Mouse (Mus musculus): ENCODE data around the gene Rpsa. TPM values are rescaled to one million over a fixed set of nuclear protein-coding genes. Genes with fewer than 3 reads are reported as not detected.

Rpsa gene
- total and polyA plus RNA-seq, 2 experiments from 2014 or later: 949 to 2,026 TPM

DNA sequence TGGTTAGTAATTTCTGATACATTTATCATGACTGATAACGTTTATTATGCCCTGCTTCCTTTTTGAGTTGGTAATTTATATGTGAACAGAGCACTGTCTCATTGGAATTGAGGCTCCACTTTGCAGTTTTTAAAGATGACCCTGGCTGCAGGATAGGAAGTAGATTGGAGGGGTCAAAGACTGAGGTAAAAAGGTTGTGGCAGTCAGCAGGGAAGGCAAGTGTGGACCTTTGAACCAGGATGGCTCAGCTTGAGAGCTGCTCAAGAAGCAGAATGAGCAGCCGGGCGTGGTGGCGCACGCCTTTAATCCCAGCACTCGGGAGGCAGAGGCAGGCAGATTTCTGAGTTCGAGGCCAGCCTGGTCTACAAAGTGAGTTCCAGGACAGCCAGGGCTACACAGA is 14.0 kb upstream of the Rpsa start:
- ATAC-seq: no peak
- Histone ChIP-seq H3K27ac (ENCODE audit: low read depth, low read length) (no peak overlapping the region), H3K36me3 (ENCODE audit: insufficient read depth) (peaks cover 14% of the 10 kb centered on the region), H3K27me3 (ENCODE audit: insufficient read depth, low read length) (no peaks in the 10 kb centered on the region), H3K4me3 (ENCODE audit: low read depth, low read length) (no peak overlapping the region), H3K4me2 (ENCODE audit: low read depth) (no peak overlapping the region), H3K9ac (no peak overlapping the region), H3K4me1 (ENCODE audit: insufficient read depth) (no peaks in the 10 kb centered on the region), H3K9me3 (ENCODE audit: low read length) (no peaks in the 10 kb centered on the region)
- DNase-seq: no peak
- 95% methylated on average over 7 of the region's 7 CpGs for WGBS
- TF ChIP-seq CTCF (IDR thresholded peaks at IDR 0.05; ENCODE audit: low read depth): no peak

- H3K36me3 ChIP-seq (ENCODE audit: insufficient read depth): peaks cover 18% of the 10 kb centered on the region
- 89% methylated on average over 17 of the region's 17 CpGs for whole genome bisulfite sequencing
- H3K4me1 ChIP-seq (ENCODE audit: insufficient read depth): no peaks in the 10 kb centered on the region
- no peak overlapping the region for H3K4me3 ChIP-seq (ENCODE audit: low read depth, low read length)
- H3K4me2 ChIP-seq (ENCODE audit: low read depth): no peak overlapping the region
- ATAC-seq (no peak), DNase-seq (no peak)
- no peaks in the 10 kb centered on the region for H3K9me3 ChIP-seq (ENCODE audit: low read length)
- no peak overlapping the region for H3K27ac ChIP-seq (ENCODE audit: low read depth, low read length)
- no peak overlapping the region for H3K9ac ChIP-seq
- no peaks in the 10 kb centered on the region for H3K27me3 ChIP-seq (ENCODE audit: insufficient read depth, low read length)
- TF ChIP-seq CTCF (IDR thresholded peaks at IDR 0.05; ENCODE audit: low read depth): no peak
These were observed 13.3 kb upstream of the Rpsa start for GRCm38 (mm10) chr9:120114051-120114788.

DNA sequence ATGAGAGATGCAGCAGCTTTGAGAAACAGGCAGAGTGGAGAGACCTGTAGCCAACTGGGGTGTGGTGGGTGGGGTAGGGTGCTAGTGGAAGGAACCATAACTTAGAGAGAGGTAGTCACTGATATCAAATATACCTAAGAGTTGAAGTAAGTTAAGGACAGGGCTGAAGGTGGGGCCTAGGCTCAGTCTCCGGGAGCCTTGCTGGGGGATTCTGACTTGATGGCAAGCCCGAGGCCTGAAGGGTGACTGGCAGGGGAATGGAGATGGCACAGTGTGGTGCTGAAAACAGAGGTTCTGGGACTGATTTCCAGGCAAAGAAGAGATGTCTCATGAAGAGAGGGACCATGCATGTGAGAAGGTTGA is 12.7 kb upstream of the Rpsa start:
- Histone ChIP-seq H3K27me3 (ENCODE audit: insufficient read depth, low read length) (no peaks in the 10 kb centered on the region), H3K36me3 (ENCODE audit: insufficient read depth) (peaks cover 23% of the 10 kb centered on the region), H3K4me1 (ENCODE audit: insufficient read depth) (no peaks in the 10 kb centered on the region), H3K9me3 (ENCODE audit: low read length) (no peaks in the 10 kb centered on the region), H3K9ac (no peak overlapping the region), H3K4me2 (ENCODE audit: low read depth) (no peak overlapping the region), H3K4me3 (ENCODE audit: low read depth, low read length) (no peak overlapping the region), H3K27ac (ENCODE audit: low read depth, low read length) (no peak overlapping the region)
- no peak for TF ChIP-seq CTCF (IDR thresholded peaks at IDR 0.05; ENCODE audit: low read depth)
- WGBS: 97% methylated on average over 2 of the region's 2 CpGs
- no peak for DNase-seq
- ATAC-seq: no peak

GRCm38 (mm10) chr9:120115580-120115979 is 11.9 kb upstream of the Rpsa start:
- no peaks in the 10 kb centered on the region for H3K27me3 ChIP-seq (ENCODE audit: insufficient read depth, low read length)
- no peak overlapping the region for H3K4me2 ChIP-seq (ENCODE audit: low read depth)
- H3K9me3 ChIP-seq (ENCODE audit: low read length): no peaks in the 10 kb centered on the region
- H3K9ac ChIP-seq: no peak overlapping the region
- ATAC-seq (no peak), DNase-seq (no peak)
- no peak overlapping the region for H3K27ac ChIP-seq (ENCODE audit: low read depth, low read length)
- TF ChIP-seq CTCF (IDR thresholded peaks at IDR 0.05; ENCODE audit: low read depth): no peak
- WGBS: 90% methylated on average over 5 of the region's 5 CpGs
- no peaks in the 10 kb centered on the region for H3K4me1 ChIP-seq (ENCODE audit: insufficient read depth)
- peaks cover 31% of the 10 kb centered on the region for H3K36me3 ChIP-seq (ENCODE audit: insufficient read depth)
- no peak overlapping the region for H3K4me3 ChIP-seq (ENCODE audit: low read depth, low read length)

GRCm38 (mm10) chr9:120116184-120116624 is 11.3 kb upstream of the Rpsa start:
- Histone ChIP-seq H3K4me1 (ENCODE audit: insufficient read depth) (no peaks in the 10 kb centered on the region), H3K9me3 (ENCODE audit: low read length) (no peaks in the 10 kb centered on the region), H3K27ac (ENCODE audit: low read depth, low read length) (no peak overlapping the region), H3K4me2 (ENCODE audit: low read depth) (no peak overlapping the region), H3K9ac (no peak overlapping the region), H3K4me3 (ENCODE audit: low read depth, low read length) (no peak overlapping the region), H3K36me3 (ENCODE audit: insufficient read depth) (peaks cover 37% of the 10 kb centered on the region), H3K27me3 (ENCODE audit: insufficient read depth, low read length) (no peaks in the 10 kb centered on the region)
- TF ChIP-seq CTCF (IDR thresholded peaks at IDR 0.05; ENCODE audit: low read depth): no peak
- 86% methylated on average over 8 of the region's 8 CpGs for WGBS
- no peak for ATAC-seq
- DNase-seq: no peak

DNA sequence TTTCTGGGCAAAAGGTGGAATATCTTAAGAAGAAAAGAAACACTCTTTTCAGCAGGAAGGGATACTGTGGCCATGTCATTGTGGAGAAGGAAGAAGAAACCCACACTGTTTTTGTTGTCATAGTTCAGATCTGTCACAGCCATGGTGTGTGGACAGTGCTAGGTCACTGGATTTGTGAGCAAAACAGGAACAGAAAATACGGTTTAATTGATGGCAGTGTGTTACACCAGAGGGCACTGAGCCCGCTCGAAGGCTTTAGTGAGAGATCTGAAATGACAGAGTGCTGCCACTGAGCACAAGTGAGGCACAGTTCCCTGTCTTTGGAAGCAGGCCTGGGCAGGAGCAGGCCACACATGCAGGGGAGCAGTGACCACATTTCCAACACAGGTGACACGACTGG is 9.3 kb upstream of the Rpsa start:
- H3K36me3 ChIP-seq (ENCODE audit: insufficient read depth): peaks cover 51% of the 10 kb centered on the region
- H3K27ac ChIP-seq (ENCODE audit: low read depth, low read length): no peak overlapping the region
- no peak for TF ChIP-seq CTCF (IDR thresholded peaks at IDR 0.05; ENCODE audit: low read depth)
- H3K4me1 ChIP-seq (ENCODE audit: insufficient read depth): no peaks in the 10 kb centered on the region
- H3K9me3 ChIP-seq (ENCODE audit: low read length): no peaks in the 10 kb centered on the region
- no peak overlapping the region for H3K9ac ChIP-seq
- WGBS: 89% methylated on average over 4 of the region's 4 CpGs
- H3K4me3 ChIP-seq (ENCODE audit: low read depth, low read length): no peak overlapping the region
- H3K27me3 ChIP-seq (ENCODE audit: insufficient read depth, low read length): no peaks in the 10 kb centered on the region
- ATAC-seq: no peak
- no peak overlapping the region for H3K4me2 ChIP-seq (ENCODE audit: low read depth)
- DNase-seq: no peak

GRCm38 (mm10) chr9:120120503-120120902 is 7.0 kb upstream of the Rpsa start:
- peaks cover 64% of the 10 kb centered on the region for H3K36me3 ChIP-seq (ENCODE audit: insufficient read depth)

More at GRCm38 (mm10) chr9:120120503-120120902, 7.0 kb upstream of the Rpsa start:
- Histone ChIP-seq H3K4me1 (ENCODE audit: insufficient read depth) (no peaks in the 10 kb centered on the region), H3K9ac (no peak overlapping the region), H3K4me3 (ENCODE audit: low read depth, low read length) (no peak overlapping the region), H3K9me3 (ENCODE audit: low read length) (no peaks in the 10 kb centered on the region), H3K4me2 (ENCODE audit: low read depth) (no peak overlapping the region), H3K27ac (ENCODE audit: low read depth, low read length) (no peak overlapping the region), H3K27me3 (ENCODE audit: insufficient read depth, low read length) (no peaks in the 10 kb centered on the region)
- WGBS: 93% methylated on average over 7 of the region's 7 CpGs
- ATAC-seq: no peak
- no peak for DNase-seq
- TF ChIP-seq CTCF (IDR thresholded peaks at IDR 0.05; ENCODE audit: low read depth): no peak

Measured in forebrain, postnatal 0 days (tissue).